In the genomic region with DNA sequence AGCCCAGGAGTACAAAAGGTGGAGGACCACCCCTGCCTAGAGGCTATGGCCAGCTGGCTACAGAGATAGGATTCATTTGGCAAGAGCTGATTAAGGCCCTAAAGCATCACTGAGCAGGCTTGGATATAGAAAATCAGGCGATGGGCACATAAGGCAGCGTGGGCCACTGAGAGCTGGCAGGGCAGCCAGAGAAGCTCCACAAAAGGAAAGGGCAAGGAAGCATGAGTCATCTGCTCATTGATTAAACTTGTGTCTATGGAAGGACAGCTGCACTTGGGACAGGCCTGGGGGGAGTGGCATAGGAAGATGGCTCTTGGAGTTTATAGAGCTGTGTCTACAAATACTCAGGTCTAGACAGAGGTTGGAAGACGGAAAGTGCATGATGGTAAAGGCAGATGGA, we compare ENCODE assay signal across 12 mouse cellular contexts.
DNase-seq lines count a peak whose midpoint lies in the region.
"Had no signal": no experiment of that assay in that cellular context is flagged by ENCODE, and none has a peak within 500 bp of the region (broad histone marks: within the 10 kb centered on the region; RNA-seq: fewer than 3 reads in every experiment).

No protein-coding gene starts in this region.

- peak; percentile 36 for DNase-seq in adrenal gland, adult 2 months
- DNase-seq in adrenal gland, postnatal 4 days (ENCODE audit: low spot score in 2 of 2) = no peak
- DNase-seq in adrenal gland, postnatal 14 days = peak; percentile 9
- DNase-seq in adrenal gland, postnatal 25 days = no peak
- DNase-seq in Muller cell, postnatal 12 days (ENCODE audit: inconsistent ontology term) = peak; percentile 77
- DNase-seq in right cerebral cortex, postnatal 14 days = no peak
- DNase-seq: B cell, adult 2 months; cerebellum, adult 11-12 months; cerebellum, adult 2 months; cerebellum, adult 9-10 months; cerebellum, postnatal 25 days; forebrain, postnatal 0 days had no signal

Comparison
In these comparisons a context has a peak if more than half of its experiments do, and no peak if none do; other contexts are left out.
1. DNase-seq: peak in adrenal gland, adult 2 months (single experiment), adrenal gland, postnatal 14 days (single experiment) and Muller cell, postnatal 12 days (single experiment); none in adrenal gland, postnatal 4 days (0 of 2), adrenal gland, postnatal 25 days (single experiment) and right cerebral cortex, postnatal 14 days (single experiment).